Mouse (Mus musculus) Patski (cell line): Measurements from ENCODE around the gene Zscan5b. TPM values are rescaled to one million over a fixed set of nuclear protein-coding genes. Genes with fewer than 3 reads are reported as not detected.
"Not testable (repeated sequence)": the region's sequence is repeated elsewhere in the genome, so short reads cannot be mapped to it uniquely, and the experiment has no call there.

Source experiments
- ATAC-seq: fragments of 100-300 bp; one replicate; pipeline ENCODE4 v1.8.0; 2021
- CTCF ChIA-PET: fragments of 350-600 bp; sonication (Branson Sonifier 250); formaldehyde crosslinking; loops from one replicate; lab custom pipeline; 2022; ENCODE audit warnings: inconsistent platforms; lab: Charles Lee
- POLR2A ChIA-PET: fragments of 350-600 bp; sonication (Branson Sonifier 250); formaldehyde crosslinking; loops from one replicate; lab custom pipeline; 2022; ENCODE audit warnings: antibody characterized with exemption, inconsistent platforms; lab: Charles Lee
- DNase-seq: peaks from one replicate; pipeline ENCODE4 v3.0.0-alpha.2; 2011; ENCODE audit warnings: low read depth, low spot score
- H3K27me3 ChIP-seq: fragments of 371-371 bp; one replicate; pipeline ENCODE4 v1.5.1; 2021
- CTCF ChIP-seq: fragments of 100-300 bp; IDR thresholded peaks from one replicate; pipeline ENCODE4 v1.5.1; 2021
- in situ Hi-C: fragments of 300-500 bp; cut with MboI; formaldehyde crosslinking; loops from 3 replicates; pipeline ENCODE4 v1.11.1; 2018; ENCODE audit warnings: low pct_unique_long_range_greater_than_20kb, mixed read lengths
- polyA plus RNA-seq: library from polyadenylated mRNA; unstranded; gene quantifications from one replicate; pipeline ENCODE4 v1.2.3, GENCODE M21; 2021

The Zscan5b gene
- polyA plus RNA-seq, 1 experiment from 2014 or later = not detected

- ATAC-seq = no peak
- DNase-seq = no peak
- H3K27me3 ChIP-seq = no peaks in the 10 kb centered on the region
- in situ Hi-C loops = no loop called here
- CTCF ChIA-PET = interaction anchor here (1.0 to 1.9 kb wide), 3 partner anchors 10 to 60 kb away, joined by 4 to 9 read pairs (median 5); partner anchors contain the start of gene Galp
- no peak for TF ChIP-seq CTCF
- POLR2A ChIA-PET = no interaction called here
Observed at GRCm38 (mm10) chr7:6186756-6187155, 35.3 kb upstream of the Zscan5b start.

- POLR2A ChIA-PET = no interaction called here
- ATAC-seq = no peak
Observed at GRCm38 (mm10) chr7:6189542-6189941, 32.5 kb upstream of the Zscan5b start.

GRCm38 (mm10) chr7:6191376-6191775 is 30.7 kb upstream of the Zscan5b start:
- peak; percentile 79 for TF ChIP-seq CTCF
- ATAC-seq (peak; percentile 27), DNase-seq (no peak)
- ChIA-PET CTCF (interaction anchor here (1.4 to 5.3 kb wide), 2 partner anchors 47 to 66 kb away, joined by 3 to 62 read pairs; no protein-coding TSS in a partner anchor), POLR2A (no interaction called here)
- peaks cover 3% of the 10 kb centered on the region for H3K27me3 ChIP-seq
- in situ Hi-C loops = no loop called here

More at GRCm38 (mm10) chr7:6189542-6189941, 32.5 kb upstream of the Zscan5b start:
- CTCF ChIA-PET = interaction anchor here (0.8 to 5.3 kb wide), 3 partner anchors 8 to 93 kb away, joined by 3 to 62 read pairs (median 3); no protein-coding TSS in a partner anchor
- DNase-seq = no peak
- H3K27me3 ChIP-seq = no peaks in the 10 kb centered on the region
- no peak for TF ChIP-seq CTCF
- in situ Hi-C loops = no loop called here

- peaks cover 12% of the 10 kb centered on the region for H3K27me3 ChIP-seq
- ChIA-PET POLR2A (interaction anchor here (1.1 kb wide), 1 partner anchor 38 kb away, joined by 4 read pairs; the partner anchor contains the start of gene Zfp787), CTCF (interaction anchor here (1.0 to 5.3 kb wide), 5 partner anchors 9 to 68 kb away, joined by 3 to 62 read pairs (median 5); partner anchors contain the start of gene Zfp444)
- in situ Hi-C loops = no loop called here
- peak; percentile 90 for ATAC-seq
- peak; percentile 89 for TF ChIP-seq CTCF
- no peak for DNase-seq
Observed at GRCm38 (mm10) chr7:6194129-6194528, 27.9 kb upstream of the Zscan5b start.

GRCm38 (mm10) chr7:6195777-6196176 is 26.3 kb upstream of the Zscan5b start:
- ATAC-seq = no peak
- DNase-seq = no peak
- in situ Hi-C loops = loop anchor here (5.0 kb wide), 1 partner anchor 913 kb away; no protein-coding TSS in a partner anchor
- ChIA-PET POLR2A (no interaction called here), CTCF (interaction anchor here (0.7 kb wide), 1 partner anchor 147 kb away, joined by 3 read pairs; no protein-coding TSS in a partner anchor)
- H3K27me3 ChIP-seq = peaks cover 12% of the 10 kb centered on the region
- peak; percentile 54 for TF ChIP-seq CTCF

- H3K27me3 ChIP-seq = peaks cover 12% of the 10 kb centered on the region
- POLR2A ChIA-PET = no interaction called here
- CTCF ChIA-PET = interaction anchor here (1.3 kb wide), 1 partner anchor 10 kb away, joined by 5 read pairs; no protein-coding TSS in a partner anchor
- in situ Hi-C loops = loop anchor here (5.0 kb wide), 1 partner anchor 914 kb away; no protein-coding TSS in a partner anchor
- DNase-seq (no peak), ATAC-seq (no peak)
- TF ChIP-seq CTCF = no peak
Observed at GRCm38 (mm10) chr7:6196790-6197189, 25.3 kb upstream of the Zscan5b start, which contains the start of gene Galp. Galp (plus strand) TSS chr7:6197090.

- in situ Hi-C loops = loop anchor here (25.0 kb wide), 1 partner anchor 242 kb away; no protein-coding TSS in a partner anchor
- no peak for ATAC-seq
- ChIA-PET POLR2A (no interaction called here), CTCF (no interaction called here)
- H3K27me3 ChIP-seq = no peaks in the 10 kb centered on the region
- no peak for TF ChIP-seq CTCF
- no peak for DNase-seq
Observed at GRCm38 (mm10) chr7:6204200-6204599, 17.9 kb upstream of the Zscan5b start.

- ATAC-seq (no peak), DNase-seq (no peak)
- peak; percentile 58 for TF ChIP-seq CTCF
- ChIA-PET POLR2A (no interaction called here), CTCF (interaction anchor here (1.0 to 1.2 kb wide), 5 partner anchors 9 to 75 kb away, joined by 3 to 4 read pairs (median 3); partner anchors contain the start of gene Zfp444)
- peaks cover 3% of the 10 kb centered on the region for H3K27me3 ChIP-seq
- in situ Hi-C loops = loop anchor here (25.0 kb wide), 1 partner anchor 251 kb away; no protein-coding TSS in a partner anchor
Observed at GRCm38 (mm10) chr7:6213144-6213543, 8.9 kb upstream of the Zscan5b start.

- H3K27me3 ChIP-seq, POLR2A ChIA-PET, CTCF ChIA-PET, ATAC-seq, DNase-seq: not testable (repeated sequence)
- in situ Hi-C loops = loop anchor here (25.0 kb wide), 1 partner anchor 252 kb away; no protein-coding TSS in a partner anchor
Observed at GRCm38 (mm10) chr7:6214691-6215090, 7.4 kb upstream of the Zscan5b start.

- CTCF ChIA-PET = interaction anchor here (1.2 kb wide), 1 partner anchor 11 kb away, joined by 3 read pairs; no protein-coding TSS in a partner anchor
Observed at GRCm38 (mm10) chr7:6220147-6220546, 1.9 kb upstream of the Zscan5b start.

GRCm38 (mm10) chr7:6228491-6228890 is 6.4 kb downstream of the Zscan5b start:
- ATAC-seq, H3K27me3 ChIP-seq, POLR2A ChIA-PET, DNase-seq, in situ Hi-C loops: not testable (repeated sequence)
- TF ChIP-seq CTCF = peak; percentile 32
- CTCF ChIA-PET = interaction anchor here (1.6 kb wide), 1 partner anchor 12 kb away, joined by 3 read pairs; no protein-coding TSS in a partner anchor

More at GRCm38 (mm10) chr7:6220147-6220546, 1.9 kb upstream of the Zscan5b start:
- POLR2A ChIA-PET = no interaction called here
- no peak for ATAC-seq
- peaks cover 6% of the 10 kb centered on the region for H3K27me3 ChIP-seq
- no peak for TF ChIP-seq CTCF
- in situ Hi-C loops = loop anchor here (25.0 kb wide), 1 partner anchor 258 kb away; no protein-coding TSS in a partner anchor
- DNase-seq = no peak
